1 mouse cellular context compared by ENCODE assay signal in the genomic region with DNA sequence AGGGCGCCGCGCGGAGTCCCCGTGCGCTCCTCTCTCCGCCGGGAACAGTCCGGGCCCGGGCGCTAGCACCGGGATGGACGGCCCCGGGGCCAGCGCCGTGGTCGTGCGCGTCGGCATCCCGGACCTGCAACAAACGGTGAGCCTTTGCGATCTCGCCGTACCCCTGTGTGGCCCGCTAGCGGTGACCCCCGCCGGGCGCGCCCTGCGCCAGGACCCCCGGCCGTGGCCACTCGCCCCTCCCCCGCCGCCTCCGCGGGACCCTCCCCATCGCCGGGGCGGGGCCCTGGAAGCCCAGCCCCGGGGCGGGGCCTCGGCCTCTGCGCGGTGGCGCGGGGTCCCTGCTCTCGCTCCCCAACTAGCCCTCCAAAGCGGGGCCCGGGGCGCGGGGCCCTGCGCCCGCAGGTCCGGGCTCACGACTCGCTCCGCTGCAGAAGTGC.
A peak's percentile ranks its signal among the peaks of the same experiment; 100 is the strongest.
TF ChIP-seq lines count a peak whose summit lies in the region.

No protein-coding gene starts in this region.

TF ChIP-seq in MEL, 35 proteins besides CTCF, POLR2A, EP300 and RAD21 (continued from another document):
- no peak for TF ChIP-seq BHLHE40 (IDR thresholded peaks at IDR 0.05; ENCODE audit: borderline replicate concordance, low read depth, low read length)
- TF ChIP-seq HCFC1 (IDR thresholded peaks at IDR 0.05; ENCODE audit: low read depth, low read length) = no peak
- TF ChIP-seq ETS1 (IDR thresholded peaks at IDR 0.05; ENCODE audit: low read depth, low read length) = no peak
- TF ChIP-seq CHD1 (IDR thresholded peaks at IDR 0.05; ENCODE audit: low read depth, low read length) = no peak
- TF ChIP-seq SIN3A (IDR thresholded peaks at IDR 0.05; ENCODE audit: low read length) = peak; percentile 42
- no peak for TF ChIP-seq GATA1 (IDR thresholded peaks at IDR 0.05; ENCODE audit: low read depth, low read length)
- no peak for TF ChIP-seq RCOR1 (IDR thresholded peaks at IDR 0.05; ENCODE audit: low read depth, low read length)
- TF ChIP-seq MYB (IDR thresholded peaks at IDR 0.05; ENCODE audit: low read depth, low read length) = no peak
- no peak for TF ChIP-seq JUND (IDR thresholded peaks at IDR 0.05; ENCODE audit: low read depth, low read length)
- no peak for TF ChIP-seq ZMIZ1 (IDR thresholded peaks at IDR 0.05; ENCODE audit: low read depth, low read length)
- no peak for TF ChIP-seq ZC3H11A (IDR thresholded peaks at IDR 0.05; ENCODE audit: low read depth, low read length)
- TF ChIP-seq USF2 (IDR thresholded peaks at IDR 0.05; ENCODE audit: borderline replicate concordance in 1 of 2, insufficient read depth in 1 of 2, low read depth in 1 of 2, low read length in 2 of 2) = no peak
